Mouse (Mus musculus) limb, embryonic 15.5 days (tissue): ENCODE measurements around the gene Ephx3. TPM values are rescaled to one million over a fixed set of nuclear protein-coding genes. Genes with fewer than 3 reads are reported as not detected.

Source experiments
- ATAC-seq: fragments of 200-750 bp; cut with Nextera tagmentation; 2 replicates; pipeline ENCODE4 v1.8.0; 2017; ENCODE audit warnings: low read depth, moderate TSS enrichment; ENCODE audit not compliant: insufficient number of reproducible peaks, low FRiP score, low TSS enrichment
- H3K27ac ChIP-seq: fragments of 300-500 bp; sonication (generic); 2 replicates; pipeline ENCODE4 v1.5.1; 2015; ENCODE audit warnings: moderate library complexity, mild to moderate bottlenecking, inconsistent platforms
- H3K27me3 ChIP-seq: fragments of 300-500 bp; sonication (generic); 2 replicates; pipeline ENCODE4 v1.6.1; 2015; ENCODE audit warnings: inconsistent platforms
- H3K36me3 ChIP-seq: fragments of 300-500 bp; sonication (generic); 2 replicates; pipeline ENCODE4 v1.6.1; 2015; ENCODE audit warnings: inconsistent platforms
- H3K4me1 ChIP-seq: fragments of 300-500 bp; sonication (generic); 2 replicates; pipeline ENCODE4 v1.6.1; 2015; ENCODE audit warnings: inconsistent platforms
- H3K4me2 ChIP-seq: fragments of 300-500 bp; sonication (generic); 2 replicates; pipeline ENCODE4 v1.6.1; 2015; ENCODE audit warnings: mild to moderate bottlenecking, inconsistent platforms
- H3K4me3 ChIP-seq: fragments of 300-500 bp; sonication (generic); 2 replicates; pipeline ENCODE4 v1.5.1; 2015; ENCODE audit warnings: mild to moderate bottlenecking, inconsistent platforms
- H3K9ac ChIP-seq: fragments of 300-500 bp; sonication (generic); 2 replicates; pipeline ENCODE4 v1.6.1; 2015; ENCODE audit warnings: inconsistent platforms
- H3K9me3 ChIP-seq: fragments of 300-500 bp; sonication (generic); 2 replicates; pipeline ENCODE4 v1.6.1; 2016; ENCODE audit warnings: inconsistent platforms
- whole genome bisulfite sequencing: fragments of 180-500 bp; shearing (Covaris S2); methylation state at CpG from one replicate; pipeline ENCODE4 v1.1.7; 2015; 5-methylcytosine and 5-hydroxymethylcytosine counted together
- polyA plus RNA-seq: library from polyadenylated mRNA; unstranded; fragments of >200 nt; fragmentation: Nextera tagmentation; extraction: Ambion mirVana; gene quantifications from 2 replicates; pipeline ENCODE4 v1.2.1, GENCODE M21; 2015

The Ephx3 gene
- polyA plus RNA-seq, 1 experiment from 2014 or later = 19.0 TPM

- no peaks in the 10 kb centered on the region for H3K27me3 ChIP-seq
- no peak for ATAC-seq
- H3K4me2 ChIP-seq = no peak overlapping the region
- no peak overlapping the region for H3K9ac ChIP-seq
- H3K27ac ChIP-seq = no peak overlapping the region
- H3K4me1 ChIP-seq = peaks cover 11% of the 10 kb centered on the region
- H3K9me3 ChIP-seq = no peaks in the 10 kb centered on the region
- no peak overlapping the region for H3K4me3 ChIP-seq
- 77% methylated on average over 3 of the region's 3 CpGs for WGBS
- H3K36me3 ChIP-seq = peaks cover 94% of the 10 kb centered on the region
These were observed 13.6 kb upstream of the Ephx3 start for GRCm38 (mm10) chr17:32202972-32203371.

GRCm38 (mm10) chr17:32201086-32201485 lies 11.7 kb upstream of the Ephx3 start:
- Histone ChIP-seq H3K36me3 (peaks cover 95% of the 10 kb centered on the region), H3K4me1 (no peaks in the 10 kb centered on the region), H3K4me3 (no peak overlapping the region), H3K27ac (no peak overlapping the region), H3K4me2 (no peak overlapping the region), H3K9me3 (no peaks in the 10 kb centered on the region), H3K27me3 (no peaks in the 10 kb centered on the region), H3K9ac (no peak overlapping the region)
- 79% methylated on average over 5 of the region's 5 CpGs for WGBS
- no peak for ATAC-seq

- no peak overlapping the region for H3K27ac ChIP-seq
- no peaks in the 10 kb centered on the region for H3K9me3 ChIP-seq
- no peak for ATAC-seq
- H3K27me3 ChIP-seq = no peaks in the 10 kb centered on the region
- WGBS = 95% methylated on average over 2 of the region's 2 CpGs
- H3K4me1 ChIP-seq = no peaks in the 10 kb centered on the region
- peaks cover 93% of the 10 kb centered on the region for H3K36me3 ChIP-seq
- no peak overlapping the region for H3K4me2 ChIP-seq
- H3K9ac ChIP-seq = no peak overlapping the region
- no peak overlapping the region for H3K4me3 ChIP-seq
These were observed 10.4 kb upstream of the Ephx3 start for GRCm38 (mm10) chr17:32199796-32200195.

GRCm38 (mm10) chr17:32197156-32197555 lies 7.8 kb upstream of the Ephx3 start:
- H3K36me3 ChIP-seq = peaks cover 70% of the 10 kb centered on the region
- no peaks in the 10 kb centered on the region for H3K4me1 ChIP-seq
- H3K27ac ChIP-seq = no peak overlapping the region
- no peak overlapping the region for H3K9ac ChIP-seq
- no peak overlapping the region for H3K4me2 ChIP-seq
- WGBS = 86% methylated on average over 14 of the region's 14 CpGs
- H3K9me3 ChIP-seq = no peaks in the 10 kb centered on the region
- no peak overlapping the region for H3K4me3 ChIP-seq
- no peaks in the 10 kb centered on the region for H3K27me3 ChIP-seq
- ATAC-seq = no peak

GRCm38 (mm10) chr17:32195725-32196124 lies 6.4 kb upstream of the Ephx3 start:
- H3K4me2 ChIP-seq = no peak overlapping the region
- WGBS = 78% methylated on average over 5 of the region's 5 CpGs

GRCm38 (mm10) chr17:32193010-32193409 lies 3.7 kb upstream of the Ephx3 start:
- Histone ChIP-seq H3K27me3 (peaks cover 24% of the 10 kb centered on the region), H3K27ac (no peak overlapping the region), H3K9ac (no peak overlapping the region), H3K4me1 (peaks cover 17% of the 10 kb centered on the region), H3K4me2 (no peak overlapping the region), H3K4me3 (no peak overlapping the region), H3K36me3 (peaks cover 28% of the 10 kb centered on the region), H3K9me3 (no peaks in the 10 kb centered on the region)
- no peak for ATAC-seq
- WGBS = 85% methylated on average over 5 of the region's 5 CpGs

More at GRCm38 (mm10) chr17:32195725-32196124, 6.4 kb upstream of the Ephx3 start:
- Histone ChIP-seq H3K9ac (no peak overlapping the region), H3K4me1 (no peaks in the 10 kb centered on the region), H3K27ac (no peak overlapping the region), H3K9me3 (no peaks in the 10 kb centered on the region), H3K36me3 (peaks cover 55% of the 10 kb centered on the region), H3K27me3 (no peaks in the 10 kb centered on the region), H3K4me3 (no peak overlapping the region)
- ATAC-seq = no peak

GRCm38 (mm10) chr17:32189850-32190249 lies 501 bp upstream of the Ephx3 start:
- Histone ChIP-seq H3K9me3 (no peaks in the 10 kb centered on the region), H3K4me3 (peak overlapping the region; percentile 37), H3K4me2 (peak overlapping the region; percentile 74), H3K27ac (no peak overlapping the region), H3K27me3 (peaks cover 24% of the 10 kb centered on the region), H3K4me1 (peaks cover 17% of the 10 kb centered on the region), H3K9ac (no peak overlapping the region), H3K36me3 (no peaks in the 10 kb centered on the region; the same call in 1 of the 2 replicates)
- 13% methylated on average over 5 of the region's 5 CpGs for WGBS
- ATAC-seq = no peak

- ATAC-seq = no peak
- Histone ChIP-seq H3K27me3 (peaks cover under 1% of the 10 kb centered on the region; the same call in 1 of the 2 replicates), H3K27ac (no peak overlapping the region), H3K9me3 (no peaks in the 10 kb centered on the region), H3K36me3 (no peaks in the 10 kb centered on the region; the same call in 1 of the 2 replicates), H3K9ac (no peak overlapping the region), H3K4me2 (no peak overlapping the region), H3K4me1 (0 out of 2 replicates have a peak, but pooled peaks cover 4% of the 10 kb centered on the region), H3K4me3 (no peak overlapping the region)
- 25% methylated on average over 8 of the region's 8 CpGs for WGBS
These were observed 6.3 kb downstream of the Ephx3 start for GRCm38 (mm10) chr17:32183017-32183416.

- Histone ChIP-seq H3K4me1 (0 out of 2 replicates have a peak, but pooled peaks cover 4% of the 10 kb centered on the region), H3K27me3 (no peaks in the 10 kb centered on the region), H3K4me2 (no peak overlapping the region), H3K9me3 (no peaks in the 10 kb centered on the region), H3K27ac (no peak overlapping the region), H3K36me3 (no peaks in the 10 kb centered on the region; the same call in 1 of the 2 replicates), H3K4me3 (no peak overlapping the region), H3K9ac (no peak overlapping the region)
- no peak for ATAC-seq
- 59% methylated on average over 11 of the region's 11 CpGs for WGBS
These were observed 9.5 kb downstream of the Ephx3 start for GRCm38 (mm10) chr17:32179621-32180491.

- ATAC-seq = no peak
- 86% methylated on average over 4 of the region's 4 CpGs for WGBS
- H3K9ac ChIP-seq = no peak overlapping the region
- H3K4me3 ChIP-seq = no peak overlapping the region
- no peak overlapping the region for H3K4me2 ChIP-seq
- no peaks in the 10 kb centered on the region for H3K27me3 ChIP-seq
- H3K27ac ChIP-seq = no peak overlapping the region
- H3K36me3 ChIP-seq = no peaks in the 10 kb centered on the region
- peaks cover 6% of the 10 kb centered on the region; the same call in 1 of the 2 replicates for H3K4me1 ChIP-seq
- H3K9me3 ChIP-seq = no peaks in the 10 kb centered on the region
These were observed 12.4 kb downstream of the Ephx3 start for GRCm38 (mm10) chr17:32176919-32177318.

- no peak for ATAC-seq
- WGBS = 62% methylated on average over 7 of the region's 7 CpGs
These were observed 16.2 kb downstream of the Ephx3 start for GRCm38 (mm10) chr17:32173166-32173565.

DNA sequence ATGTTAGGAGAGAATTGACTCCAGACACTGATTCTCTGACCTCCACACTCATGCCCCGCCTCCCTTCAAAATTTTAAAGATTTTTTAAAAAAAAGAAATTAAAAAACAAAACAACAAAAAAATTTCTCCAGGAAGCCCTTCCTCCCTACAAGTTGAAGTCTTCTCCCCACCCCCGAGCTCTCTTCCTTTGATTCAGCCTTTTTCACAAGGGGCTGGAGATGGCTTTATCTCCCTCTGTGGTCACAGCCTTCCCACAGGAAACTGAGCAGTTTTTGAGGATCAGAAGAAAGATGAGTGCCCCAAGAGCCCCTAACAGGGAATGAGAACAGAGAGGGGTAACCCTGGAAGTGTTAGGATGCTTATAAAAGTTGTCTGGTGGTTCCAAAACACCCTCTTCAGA lies 16.9 kb downstream of the Ephx3 start:
- Histone ChIP-seq H3K27me3 (no peaks in the 10 kb centered on the region), H3K9ac (no peak overlapping the region), H3K27ac (0 out of 2 replicates have a peak overlapping the region, but pooled peaks have one; percentile 54), H3K9me3 (no peaks in the 10 kb centered on the region), H3K4me1 (peaks cover 6% of the 10 kb centered on the region; the same call in 1 of the 2 replicates), H3K4me3 (no peak overlapping the region), H3K36me3 (no peaks in the 10 kb centered on the region), H3K4me2 (no peak overlapping the region)
- 76% methylated on average over 2 of the region's 2 CpGs for WGBS
- no peak for ATAC-seq

More at GRCm38 (mm10) chr17:32173166-32173565, 16.2 kb downstream of the Ephx3 start:
- Histone ChIP-seq H3K4me2 (no peak overlapping the region), H3K9ac (no peak overlapping the region), H3K27ac (peak overlapping the region; percentile 54; the same call in 1 of the 2 replicates), H3K36me3 (no peaks in the 10 kb centered on the region), H3K4me1 (peaks cover 6% of the 10 kb centered on the region; the same call in 1 of the 2 replicates), H3K9me3 (no peaks in the 10 kb centered on the region), H3K4me3 (no peak overlapping the region), H3K27me3 (no peaks in the 10 kb centered on the region)
